Mouse (Mus musculus): Measurements from ENCODE around the gene Olfr571.

Gene Olfr571

GRCm38 (mm10) chr7:102917032-102917875, at the start of gene Olfr571:
Gene Olfr571 (minus strand): TSS chr7:102917536.
- no peak for DNase-seq

- DNase-seq, result no peak
These were observed 45.0 kb upstream of the Olfr571 start, which contains the start of gene Olfr576 for GRCm38 (mm10) chr7:102962360-102962759. Gene Olfr576 (plus strand): TSS chr7:102962660.

- no peak for DNase-seq
These were observed 41.3 kb upstream of the Olfr571 start, which contains the start of gene Olfr575 for GRCm38 (mm10) chr7:102958593-102958992. Gene Olfr575 (minus strand): TSS chr7:102958775.

- DNase-seq, result no peak
These were observed 40.8 kb upstream of the Olfr571 start for GRCm38 (mm10) chr7:102958137-102958536.

GRCm38 (mm10) chr7:102950732-102951131, 33.4 kb upstream of the Olfr571 start:
- DNase-seq, result no peak

- DNase-seq, result no peak
These were observed 30.8 kb upstream of the Olfr571 start, which contains the start of gene Olfr574 for GRCm38 (mm10) chr7:102948167-102948566. Gene Olfr574 (plus strand): TSS chr7:102948467.

GRCm38 (mm10) chr7:102943417-102943816, 26.1 kb upstream of the Olfr571 start:
- DNase-seq, result no peak

- no peak for DNase-seq
These were observed 25.1 kb upstream of the Olfr571 start, which contains the start of gene Olfr573-ps1 for GRCm38 (mm10) chr7:102942475-102942874. Gene Olfr573-ps1 (minus strand): TSS chr7:102942575.

GRCm38 (mm10) chr7:102927105-102927504, 9.8 kb upstream of the Olfr571 start:
- no peak for DNase-seq

GRCm38 (mm10) chr7:102924109-102924508, 6.8 kb upstream of the Olfr571 start, which contains the start of gene Olfr572:
Gene Olfr572 (plus strand): TSS chr7:102924409.
- DNase-seq, result no peak

GRCm38 (mm10) chr7:102919632-102920031, 2.3 kb upstream of the Olfr571 start:
- DNase-seq, result peak in 1 of 2 experiments; percentile 17

GRCm38 (mm10) chr7:102916405-102916804, 931 bp downstream of the Olfr571 start:
- no peak for DNase-seq

GRCm38 (mm10) chr7:102915261-102915660, 2.1 kb downstream of the Olfr571 start:
- no peak for DNase-seq

GRCm38 (mm10) chr7:102890782-102891181, 26.6 kb downstream of the Olfr571 start, which contains the start of gene Olfr569:
Gene Olfr569 (minus strand): TSS chr7:102890882.
- DNase-seq, result no peak

- DNase-seq, result no peak
These were observed 40.5 kb downstream of the Olfr571 start, which contains the start of gene Olfr568 for GRCm38 (mm10) chr7:102876822-102877221. Gene Olfr568 (plus strand): TSS chr7:102877122.

- no peak for DNase-seq
These were observed 58.7 kb downstream of the Olfr571 start, which contains the start of gene Olfr566 for GRCm38 (mm10) chr7:102858665-102859064. Gene Olfr566 (minus strand): TSS chr7:102858765.

- DNase-seq, result no peak
These were observed 61.5 kb downstream of the Olfr571 start for GRCm38 (mm10) chr7:102855807-102856206.
